Mouse (Mus musculus): ENCODE results near the gene Babam2. TPM values are rescaled to one million over a fixed set of nuclear protein-coding genes. Genes with fewer than 3 reads are reported as not detected.

The Babam2 gene
- total RNA-seq, 2 experiments from 2014 or later = 39.5 to 45.2 TPM

- Histone ChIP-seq H3K27ac (no peak overlapping the region), H3K4me3 (no peak overlapping the region)
- TF ChIP-seq CTCF (IDR thresholded peaks at IDR 0.05) = no peak
- intact Hi-C loops (cut with DNase I) = no loop called here
- no peak for DNase-seq (ENCODE audit: extremely low spot score in 1 of 2, low spot score in 2 of 2)
These were observed 335.7 kb downstream of the Babam2 start for GRCm38 (mm10) chr5:32033185-32033584.

DNA sequence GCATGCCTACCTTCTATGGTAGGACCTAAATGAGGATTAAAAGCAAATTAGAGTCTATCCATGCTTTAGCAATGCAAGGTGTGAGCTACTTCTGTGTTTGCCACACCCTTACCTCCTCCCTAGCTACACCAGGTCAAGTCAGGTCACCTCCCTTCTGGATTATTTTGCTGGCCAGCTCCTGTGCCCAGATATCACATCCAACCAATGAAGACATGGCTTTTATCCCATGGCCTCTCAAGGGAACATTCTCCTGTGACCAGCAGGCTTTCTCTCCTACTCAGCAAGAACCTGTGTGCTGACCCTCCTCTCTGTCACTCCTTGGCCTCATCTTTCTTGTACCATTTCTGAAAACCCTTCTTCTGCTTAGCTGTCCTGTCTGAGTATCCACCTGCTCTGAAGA, 336.1 kb downstream of the Babam2 start:
- no peak for TF ChIP-seq CTCF (IDR thresholded peaks at IDR 0.05)
- no peak for DNase-seq (ENCODE audit: extremely low spot score in 1 of 2, low spot score in 2 of 2)
- H3K4me3 ChIP-seq = no peak overlapping the region
- H3K27ac ChIP-seq = no peak overlapping the region
- intact Hi-C loops (cut with DNase I) = no loop called here

DNA sequence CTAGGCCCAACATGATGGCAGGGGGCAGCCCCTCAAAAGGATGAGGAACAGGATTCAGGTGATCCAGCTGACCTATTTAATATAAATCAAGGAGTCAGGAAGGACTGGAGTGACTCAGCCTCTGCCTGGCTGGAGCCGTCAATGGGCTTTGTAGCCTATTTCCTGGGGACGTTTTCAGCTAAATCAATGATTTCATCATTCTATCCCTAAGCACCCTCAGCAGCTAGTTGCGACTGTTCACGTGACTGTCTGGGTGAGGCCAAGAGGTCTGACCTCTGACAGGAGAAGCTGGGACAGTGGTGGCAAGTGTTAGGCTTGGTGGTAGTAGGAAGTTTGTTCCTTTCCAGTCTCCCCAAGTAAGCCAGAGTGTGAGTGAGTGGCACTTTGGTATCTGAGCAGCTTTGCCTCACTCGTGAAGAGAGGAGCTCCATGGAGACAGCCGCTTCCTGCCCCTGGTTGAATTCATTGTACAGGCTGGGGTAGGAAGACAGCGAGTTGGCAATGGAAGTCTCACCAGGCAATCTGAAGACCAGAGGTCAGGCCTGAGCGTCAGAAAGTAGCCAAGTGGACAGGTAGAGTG, 337.1 kb downstream of the Babam2 start:
- intact Hi-C loops (cut with DNase I) = loop anchor here (5.0 kb wide), 5 partner anchors 52 to 457 kb away; partner anchors contain the start of genes Babam2 and Rbks
- TF ChIP-seq CTCF (IDR thresholded peaks at IDR 0.05) = no peak
- H3K4me3 ChIP-seq = no peak overlapping the region
- peak overlapping the region; percentile 71; the same call in 1 of the 2 replicates for H3K27ac ChIP-seq
- no peak for DNase-seq (ENCODE audit: extremely low spot score in 1 of 2, low spot score in 2 of 2)

GRCm38 (mm10) chr5:32035721-32036320, 338.3 kb downstream of the Babam2 start:
- no peak overlapping the region for H3K4me3 ChIP-seq
- peak in 1 of 2 experiments; percentile 23 for DNase-seq (ENCODE audit: extremely low spot score in 1 of 2, low spot score in 2 of 2)
- intact Hi-C loops (cut with DNase I) = loop anchor here (5.0 kb wide), 5 partner anchors 54 to 459 kb away; partner anchors contain the start of genes Babam2 and Rbks
- peak overlapping the region; percentile 71 for H3K27ac ChIP-seq
- TF ChIP-seq CTCF (IDR thresholded peaks at IDR 0.05) = no peak

GRCm38 (mm10) chr5:32036896-32037295, 339.4 kb downstream of the Babam2 start:
- TF ChIP-seq CTCF (IDR thresholded peaks at IDR 0.05) = no peak
- Histone ChIP-seq H3K27ac (peak overlapping the region; percentile 57), H3K4me3 (no peak overlapping the region)
- no peak for DNase-seq (ENCODE audit: extremely low spot score in 1 of 2, low spot score in 2 of 2)
- intact Hi-C loops (cut with DNase I) = loop anchor here (1.0 to 5.0 kb wide), 6 partner anchors 55 to 460 kb away; partner anchors contain the start of genes Babam2 and Rbks

DNA sequence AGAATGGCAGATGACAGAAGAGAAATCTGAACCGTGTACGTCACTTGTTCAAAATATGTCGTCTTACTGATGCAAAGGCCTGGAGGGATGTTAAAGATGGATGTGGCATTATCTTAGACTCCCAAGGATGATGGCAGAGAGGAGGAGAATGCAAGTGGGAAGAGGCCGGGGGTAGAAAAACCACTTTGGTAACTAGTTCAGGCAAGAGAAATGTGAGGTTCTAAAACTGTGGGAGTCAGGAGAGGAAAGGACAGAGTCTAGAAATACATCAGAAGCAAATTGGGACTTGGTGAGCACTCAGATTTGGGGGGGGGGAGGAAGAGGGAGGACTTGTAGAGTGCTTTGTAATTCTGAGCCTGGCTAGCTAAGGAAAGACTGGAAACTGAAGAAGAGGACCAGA, 340.1 kb downstream of the Babam2 start:
- intact Hi-C loops (cut with DNase I) = loop anchor here (1.0 to 5.0 kb wide), 6 partner anchors 55 to 460 kb away; partner anchors contain the start of genes Babam2 and Rbks
- no peak for DNase-seq (ENCODE audit: extremely low spot score in 1 of 2, low spot score in 2 of 2)

GRCm38 (mm10) chr5:32038994-32039393, 341.5 kb downstream of the Babam2 start:
- no peak overlapping the region for H3K27ac ChIP-seq
- TF ChIP-seq CTCF (IDR thresholded peaks at IDR 0.05) = no peak
- H3K4me3 ChIP-seq = no peak overlapping the region
- intact Hi-C loops (cut with DNase I) = loop anchor here (5.0 kb wide), 5 partner anchors 57 to 462 kb away; partner anchors contain the start of genes Babam2 and Rbks
- DNase-seq (ENCODE audit: extremely low spot score in 1 of 2, low spot score in 2 of 2) = no peak

More for the DNA sequence above, 340.1 kb downstream of the Babam2 start:
- no peak for TF ChIP-seq CTCF (IDR thresholded peaks at IDR 0.05)
- H3K4me3 ChIP-seq = no peak overlapping the region
- peak overlapping the region; percentile 57 for H3K27ac ChIP-seq

DNA sequence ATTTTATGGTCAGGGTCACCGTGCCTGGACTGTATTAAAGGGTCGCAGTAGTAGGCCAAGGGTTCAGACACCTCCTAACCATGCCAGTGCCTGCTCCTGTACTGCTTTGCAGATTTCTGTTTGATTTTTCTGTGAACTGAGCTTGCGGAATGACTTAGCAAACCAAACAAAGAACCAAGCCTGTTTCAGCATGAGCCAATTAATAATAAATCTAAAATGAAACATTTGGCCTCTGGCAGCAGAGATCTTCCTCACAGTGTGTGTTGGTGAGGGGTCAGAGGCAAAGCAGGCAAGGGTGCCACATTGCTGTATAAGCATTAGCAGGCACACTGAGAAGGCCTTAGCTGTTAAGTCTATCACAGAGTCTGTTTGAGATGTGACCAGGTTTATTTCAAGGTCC, 342.0 kb downstream of the Babam2 start:
- TF ChIP-seq CTCF (IDR thresholded peaks at IDR 0.05) = no peak
- H3K27ac ChIP-seq = no peak overlapping the region
- no peak for DNase-seq (ENCODE audit: extremely low spot score in 1 of 2, low spot score in 2 of 2)
- intact Hi-C loops (cut with DNase I) = loop anchor here (5.0 kb wide), 5 partner anchors 57 to 462 kb away; partner anchors contain the start of genes Babam2 and Rbks
- H3K4me3 ChIP-seq = no peak overlapping the region

GRCm38 (mm10) chr5:32043153-32043552, 345.7 kb downstream of the Babam2 start:
- intact Hi-C loops (cut with DNase I) = no loop called here
- no peak for DNase-seq (ENCODE audit: extremely low spot score in 1 of 2, low spot score in 2 of 2)
- TF ChIP-seq CTCF (IDR thresholded peaks at IDR 0.05) = no peak
- no peak overlapping the region for H3K27ac ChIP-seq
- H3K4me3 ChIP-seq = no peak overlapping the region

- no peak for DNase-seq (ENCODE audit: extremely low spot score in 1 of 2, low spot score in 2 of 2)
- Histone ChIP-seq H3K27ac (no peak overlapping the region; the same call in 1 of the 2 replicates), H3K4me3 (no peak overlapping the region)
- no peak for TF ChIP-seq CTCF (IDR thresholded peaks at IDR 0.05)
- intact Hi-C loops (cut with DNase I) = no loop called here
These were observed 346.5 kb downstream of the Babam2 start for GRCm38 (mm10) chr5:32043996-32044395.

GRCm38 (mm10) chr5:32051899-32052298, 354.4 kb downstream of the Babam2 start:
- no peak for DNase-seq (ENCODE audit: extremely low spot score in 1 of 2, low spot score in 2 of 2)
- Histone ChIP-seq H3K27ac (no peak overlapping the region), H3K4me3 (no peak overlapping the region)
- no peak for TF ChIP-seq CTCF (IDR thresholded peaks at IDR 0.05)
- intact Hi-C loops (cut with DNase I) = no loop called here

DNA sequence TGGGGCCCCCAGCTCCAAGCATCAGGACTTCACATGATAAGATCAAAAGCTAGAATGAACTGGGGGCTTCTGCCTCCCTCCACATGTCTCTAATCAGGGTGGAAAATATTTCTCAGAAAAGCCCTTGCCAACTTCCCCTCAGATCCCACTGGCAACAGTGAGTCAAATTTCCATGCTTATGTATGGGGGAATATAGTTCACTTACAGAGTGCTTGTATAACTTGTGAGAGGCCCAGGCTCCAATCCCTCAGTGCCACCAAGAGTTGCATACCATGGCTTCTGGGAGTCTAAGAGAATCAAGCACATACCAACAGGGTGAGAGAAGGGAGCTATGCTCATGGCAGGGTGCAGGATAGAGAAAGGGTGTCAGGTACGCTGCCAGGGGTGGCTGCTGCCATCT, 355.0 kb downstream of the Babam2 start:
- intact Hi-C loops (cut with DNase I) = no loop called here
- no peak for TF ChIP-seq CTCF (IDR thresholded peaks at IDR 0.05)
- DNase-seq (ENCODE audit: extremely low spot score in 1 of 2, low spot score in 2 of 2) = no peak
- Histone ChIP-seq H3K4me3 (no peak overlapping the region), H3K27ac (no peak overlapping the region)

Data from left cerebral cortex, adult 2 months (tissue).